Mouse (Mus musculus) neural tube, embryonic 12.5 days (tissue): ENCODE data around the gene Chrne. TPM values are rescaled to one million over a fixed set of nuclear protein-coding genes. Genes with fewer than 3 reads are reported as not detected.

Experiments used
- ATAC-seq: fragments of 200-750 bp; cut with Nextera tagmentation; 2 replicates; pipeline ENCODE4 v1.8.0; 2017; ENCODE audit warnings: low read depth, mild to moderate bottlenecking, moderate TSS enrichment, moderate library complexity; ENCODE audit not compliant: low FRiP score
- H3K27ac ChIP-seq: fragments of 300-500 bp; sonication (generic); 2 replicates; pipeline ENCODE4 v1.5.1; 2016
- H3K27me3 ChIP-seq: fragments of 300-500 bp; sonication (generic); replicated peaks from 2 replicates; pipeline ENCODE4 v1.6.1; 2016; ENCODE audit warnings: mild to moderate bottlenecking
- H3K36me3 ChIP-seq: fragments of 300-500 bp; sonication (generic); 2 replicates; pipeline ENCODE4 v1.6.1; 2016; ENCODE audit warnings: mild to moderate bottlenecking
- H3K4me1 ChIP-seq: fragments of 300-500 bp; sonication (generic); 2 replicates; pipeline ENCODE4 v1.6.1; 2016
- H3K4me2 ChIP-seq: fragments of 300-500 bp; sonication (generic); replicated peaks from 2 replicates; pipeline ENCODE4 v1.6.1; 2016; ENCODE audit warnings: mild to moderate bottlenecking
- H3K4me3 ChIP-seq: fragments of 300-500 bp; sonication (generic); 2 replicates; pipeline ENCODE4 v1.5.1; 2016
- H3K9ac ChIP-seq: fragments of 300-500 bp; sonication (generic); 2 replicates; pipeline ENCODE4 v1.6.1; 2016; ENCODE audit warnings: mild to moderate bottlenecking
- H3K9me3 ChIP-seq: fragments of 300-500 bp; sonication (generic); 2 replicates; pipeline ENCODE4 v1.6.1; 2016; ENCODE audit warnings: mild to moderate bottlenecking
- WGBS: fragments of 180-500 bp; shearing (Covaris S2); methylation state at CpG from one replicate; pipeline ENCODE4 v1.1.7; 2016; 5-methylcytosine and 5-hydroxymethylcytosine counted together
- polyA plus RNA-seq: library from polyadenylated mRNA; unstranded; fragments of >200 nt; fragmentation: Nextera tagmentation; extraction: Ambion mirVana; gene quantifications from 2 replicates; pipeline ENCODE4 v1.2.1, GENCODE M21; 2016

Chrne gene
- not detected in 2 replicates for polyA plus RNA-seq

- WGBS = 65% methylated on average over 1 of the region's 1 CpGs
- H3K4me2 ChIP-seq = no peak within 1 kb of the TSS
- no peak for ATAC-seq
Measured at GRCm38 (mm10) chr11:70619101-70619500, at the start of gene Chrne. Chrne (minus strand) TSS chr11:70619216.

GRCm38 (mm10) chr11:70668335-70668770 lies 49.3 kb upstream of the Chrne start:
- Histone ChIP-seq H3K9me3 (no peaks in the 10 kb centered on the region), H3K4me2 (peak overlapping the region; percentile 77), H3K27ac (peak overlapping the region; percentile 38; the same call in 1 of the 2 replicates), H3K4me3 (peak overlapping the region; percentile 57), H3K9ac (peak overlapping the region; percentile 56), H3K4me1 (peaks cover 26% of the 10 kb centered on the region), H3K27me3 (no peaks in the 10 kb centered on the region), H3K36me3 (peaks cover 43% of the 10 kb centered on the region)
- under 1% methylated on average over 15 of the region's 15 CpGs for WGBS
- peak; percentile 41; the same call in 1 of the 2 replicates for ATAC-seq

More at GRCm38 (mm10) chr11:70619101-70619500, at the start of gene Chrne:
- no peak within 1 kb of the TSS for H3K4me3 ChIP-seq
- no peaks in the 10 kb centered on the region for H3K36me3 ChIP-seq
- H3K4me1 ChIP-seq = peaks cover 7% of the 10 kb centered on the region
- no peak within 1 kb of the TSS for H3K27ac ChIP-seq
- no peak within 1 kb of the TSS for H3K9ac ChIP-seq
- H3K27me3 ChIP-seq = peaks cover 13% of the 10 kb centered on the region; the same call in 1 of the 2 replicates
- no peaks in the 10 kb centered on the region for H3K9me3 ChIP-seq

GRCm38 (mm10) chr11:70667271-70668150 lies 48.5 kb upstream of the Chrne start:
- Histone ChIP-seq H3K4me1 (peaks cover 26% of the 10 kb centered on the region), H3K27ac (no peak overlapping the region), H3K4me2 (peak overlapping the region; percentile 77), H3K27me3 (no peaks in the 10 kb centered on the region), H3K36me3 (peaks cover 48% of the 10 kb centered on the region), H3K4me3 (peak overlapping the region; percentile 57), H3K9me3 (no peaks in the 10 kb centered on the region), H3K9ac (peak overlapping the region; percentile 56; the same call in 1 of the 2 replicates)
- no peak for ATAC-seq
- WGBS = 78% methylated on average over 14 of the region's 14 CpGs

- Histone ChIP-seq H3K9me3 (no peaks in the 10 kb centered on the region), H3K36me3 (peaks cover 53% of the 10 kb centered on the region), H3K4me2 (no peak overlapping the region), H3K9ac (no peak overlapping the region), H3K27me3 (no peaks in the 10 kb centered on the region), H3K27ac (no peak overlapping the region), H3K4me3 (no peak overlapping the region), H3K4me1 (peaks cover 25% of the 10 kb centered on the region)
- ATAC-seq = no peak
- 93% methylated on average over 8 of the region's 8 CpGs for WGBS
Measured at GRCm38 (mm10) chr11:70666687-70667086, 47.7 kb upstream of the Chrne start.

GRCm38 (mm10) chr11:70664741-70665140 lies 45.7 kb upstream of the Chrne start:
- Histone ChIP-seq H3K9ac (no peak overlapping the region), H3K4me1 (peaks cover 9% of the 10 kb centered on the region), H3K4me2 (no peak overlapping the region), H3K36me3 (peaks cover 56% of the 10 kb centered on the region), H3K27me3 (no peaks in the 10 kb centered on the region), H3K4me3 (no peak overlapping the region), H3K9me3 (no peaks in the 10 kb centered on the region), H3K27ac (no peak overlapping the region)
- WGBS = 94% methylated on average over 9 of the region's 9 CpGs
- no peak for ATAC-seq

- Histone ChIP-seq H3K4me2 (no peak overlapping the region), H3K27ac (no peak overlapping the region), H3K36me3 (peaks cover 56% of the 10 kb centered on the region), H3K27me3 (no peaks in the 10 kb centered on the region), H3K9ac (no peak overlapping the region), H3K4me3 (no peak overlapping the region), H3K9me3 (no peaks in the 10 kb centered on the region), H3K4me1 (peaks cover 8% of the 10 kb centered on the region)
- WGBS = 95% methylated on average over 6 of the region's 6 CpGs
- no peak for ATAC-seq
Measured at GRCm38 (mm10) chr11:70663957-70664356, 44.9 kb upstream of the Chrne start.

- Histone ChIP-seq H3K4me2 (no peak overlapping the region), H3K9me3 (no peaks in the 10 kb centered on the region), H3K36me3 (peaks cover 56% of the 10 kb centered on the region), H3K4me1 (peaks cover 8% of the 10 kb centered on the region), H3K9ac (no peak overlapping the region), H3K27ac (no peak overlapping the region), H3K27me3 (no peaks in the 10 kb centered on the region), H3K4me3 (no peak overlapping the region)
- no peak for ATAC-seq
- 92% methylated on average over 8 of the region's 8 CpGs for WGBS
Measured at GRCm38 (mm10) chr11:70663101-70663500, 44.1 kb upstream of the Chrne start.

- Histone ChIP-seq H3K4me2 (no peak overlapping the region), H3K9me3 (no peaks in the 10 kb centered on the region), H3K4me1 (peaks cover 15% of the 10 kb centered on the region), H3K27ac (no peak overlapping the region), H3K27me3 (no peaks in the 10 kb centered on the region), H3K4me3 (no peak overlapping the region), H3K36me3 (peaks cover 42% of the 10 kb centered on the region), H3K9ac (no peak overlapping the region)
- 91% methylated on average over 8 of the region's 8 CpGs for WGBS
- ATAC-seq = no peak
Measured at GRCm38 (mm10) chr11:70660571-70660970, 41.6 kb upstream of the Chrne start.

GRCm38 (mm10) chr11:70658942-70659341 lies 39.9 kb upstream of the Chrne start:
- Histone ChIP-seq H3K27me3 (no peaks in the 10 kb centered on the region), H3K4me3 (no peak overlapping the region), H3K4me1 (peaks cover 19% of the 10 kb centered on the region), H3K4me2 (no peak overlapping the region), H3K27ac (no peak overlapping the region), H3K9me3 (no peaks in the 10 kb centered on the region), H3K9ac (no peak overlapping the region), H3K36me3 (peaks cover 28% of the 10 kb centered on the region)
- no peak for ATAC-seq
- WGBS = 82% methylated on average over 8 of the region's 8 CpGs

- WGBS = 91% methylated on average over 5 of the region's 5 CpGs
- Histone ChIP-seq H3K4me1 (peaks cover 19% of the 10 kb centered on the region), H3K9me3 (no peaks in the 10 kb centered on the region), H3K9ac (no peak overlapping the region), H3K27me3 (no peaks in the 10 kb centered on the region), H3K4me2 (no peak overlapping the region), H3K27ac (no peak overlapping the region), H3K36me3 (peaks cover 24% of the 10 kb centered on the region), H3K4me3 (no peak overlapping the region)
- ATAC-seq = no peak
Measured at GRCm38 (mm10) chr11:70658521-70658920, 39.5 kb upstream of the Chrne start.

- no peak overlapping the region for H3K4me2 ChIP-seq
- H3K36me3 ChIP-seq = peaks cover 19% of the 10 kb centered on the region
- ATAC-seq = no peak
- WGBS = 64% methylated on average over 9 of the region's 9 CpGs
- no peak overlapping the region for H3K27ac ChIP-seq
- H3K9ac ChIP-seq = no peak overlapping the region
- no peak overlapping the region for H3K4me3 ChIP-seq
- no peaks in the 10 kb centered on the region for H3K9me3 ChIP-seq
- H3K27me3 ChIP-seq = no peaks in the 10 kb centered on the region
- H3K4me1 ChIP-seq = peaks cover 22% of the 10 kb centered on the region
Measured at GRCm38 (mm10) chr11:70657991-70658390, 39.0 kb upstream of the Chrne start.

- Histone ChIP-seq H3K9ac (no peak overlapping the region), H3K4me3 (no peak overlapping the region), H3K4me2 (no peak overlapping the region), H3K9me3 (no peaks in the 10 kb centered on the region), H3K36me3 (peaks cover 16% of the 10 kb centered on the region), H3K27ac (no peak overlapping the region), H3K4me1 (peaks cover 26% of the 10 kb centered on the region), H3K27me3 (no peaks in the 10 kb centered on the region)
- WGBS = 52% methylated on average over 6 of the region's 6 CpGs
- ATAC-seq = no peak
Measured at GRCm38 (mm10) chr11:70657573-70657972, 38.6 kb upstream of the Chrne start.
